Mouse (Mus musculus) bone marrow macrophage, adult 2 months (primary cell): ENCODE measurements around the gene Clic1. TPM values are rescaled to one million over a fixed set of nuclear protein-coding genes. Genes with fewer than 3 reads are reported as not detected.

Source experiments
- H3K27ac ChIP-seq: 2 replicates; pipeline ENCODE4 v1.5.1; 2012; ENCODE audit warnings: low read depth, low read length; ENCODE audit not compliant: insufficient read depth
- H3K4me1 ChIP-seq: 2 replicates; pipeline ENCODE4 v1.6.1; 2012; ENCODE audit warnings: low read length; ENCODE audit not compliant: control insufficient read depth, insufficient read depth
- H3K4me3 ChIP-seq: 2 replicates; pipeline ENCODE4 v1.5.1; 2012; ENCODE audit warnings: mild to moderate bottlenecking, low read length, moderate library complexity; ENCODE audit not compliant: insufficient read depth
- CTCF ChIP-seq: IDR thresholded peaks from 2 replicates; pipeline ENCODE4 v1.5.1; 2012; ENCODE audit warnings: low read depth, mild to moderate bottlenecking, low read length, moderate library complexity
- POLR2A ChIP-seq: IDR thresholded peaks from 2 replicates; pipeline ENCODE4 v1.6.1; 2012; ENCODE audit warnings: mild to moderate bottlenecking, low read depth, low read length, borderline replicate concordance
- polyA plus RNA-seq: library from polyadenylated mRNA; stranded (reverse); fragments of >200 nt; gene quantifications from 2 replicates; pipeline ENCODE4 v1.2.4, GENCODE M21; 2012; ENCODE audit not compliant: missing spikeins, insufficient read depth, insufficient read length

Gene Clic1
- polyA plus RNA-seq, 1 experiment, result 381 TPM

GRCm38 (mm10) chr17:35088151-35088550, 38.4 kb downstream of the Clic1 start:
- no peak for TF ChIP-seq POLR2A
- TF ChIP-seq CTCF, result no peak

DNA sequence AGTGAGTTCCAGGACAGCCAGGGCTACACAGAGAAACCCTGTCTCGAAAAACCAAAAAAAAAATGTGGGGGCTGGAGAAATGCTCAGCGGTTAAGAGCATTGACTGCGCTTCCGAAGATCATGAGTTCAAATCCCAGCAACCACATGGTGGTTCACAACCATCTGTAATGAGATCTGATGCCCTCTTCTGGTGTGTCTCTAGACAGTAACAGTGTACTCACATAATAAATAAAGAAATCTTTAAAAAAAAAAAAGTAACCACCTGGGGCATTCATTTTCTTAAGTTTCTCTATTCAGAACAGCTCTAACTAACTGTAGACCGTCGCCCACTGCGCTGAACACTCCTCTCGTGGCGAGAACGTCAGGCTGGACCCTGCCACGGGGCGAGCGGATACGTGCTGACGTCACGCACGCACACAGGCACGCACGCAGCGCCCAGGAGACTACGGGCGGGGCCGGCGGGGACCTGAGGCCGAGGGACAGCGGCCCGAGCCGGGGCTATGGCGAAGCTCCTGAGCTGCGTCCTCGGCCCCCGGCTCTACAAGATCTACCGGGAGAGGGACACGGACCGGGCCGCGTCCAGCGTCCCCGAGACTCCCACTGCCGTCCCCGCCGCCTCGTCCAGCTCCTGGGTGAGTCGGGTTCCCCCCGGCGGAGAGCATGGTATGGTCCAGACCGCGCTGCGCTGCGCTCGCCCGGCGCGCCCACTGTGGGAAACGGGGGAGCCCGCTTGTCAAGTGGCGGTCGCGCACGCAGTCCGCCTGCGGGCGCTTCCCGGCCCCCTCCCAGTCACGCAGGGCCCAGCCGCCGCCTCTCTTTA, 39.3 kb downstream of the Clic1 start, which contains the start of gene Abhd16a:
Gene Abhd16a (plus strand): TSS at position 439 of the 820 bp plus-strand sequence.
- Histone ChIP-seq H3K4me3 (peak within 1 kb of the TSS; percentile 94), H3K27ac (peak within 1 kb of the TSS; percentile 94), H3K4me1 (no peaks in the 10 kb centered on the region)
- no peak for TF ChIP-seq POLR2A
- no peak for TF ChIP-seq CTCF

More at GRCm38 (mm10) chr17:35088151-35088550, 38.4 kb downstream of the Clic1 start:
- Histone ChIP-seq H3K27ac (no peak overlapping the region), H3K4me1 (no peaks in the 10 kb centered on the region), H3K4me3 (no peak overlapping the region)

DNA sequence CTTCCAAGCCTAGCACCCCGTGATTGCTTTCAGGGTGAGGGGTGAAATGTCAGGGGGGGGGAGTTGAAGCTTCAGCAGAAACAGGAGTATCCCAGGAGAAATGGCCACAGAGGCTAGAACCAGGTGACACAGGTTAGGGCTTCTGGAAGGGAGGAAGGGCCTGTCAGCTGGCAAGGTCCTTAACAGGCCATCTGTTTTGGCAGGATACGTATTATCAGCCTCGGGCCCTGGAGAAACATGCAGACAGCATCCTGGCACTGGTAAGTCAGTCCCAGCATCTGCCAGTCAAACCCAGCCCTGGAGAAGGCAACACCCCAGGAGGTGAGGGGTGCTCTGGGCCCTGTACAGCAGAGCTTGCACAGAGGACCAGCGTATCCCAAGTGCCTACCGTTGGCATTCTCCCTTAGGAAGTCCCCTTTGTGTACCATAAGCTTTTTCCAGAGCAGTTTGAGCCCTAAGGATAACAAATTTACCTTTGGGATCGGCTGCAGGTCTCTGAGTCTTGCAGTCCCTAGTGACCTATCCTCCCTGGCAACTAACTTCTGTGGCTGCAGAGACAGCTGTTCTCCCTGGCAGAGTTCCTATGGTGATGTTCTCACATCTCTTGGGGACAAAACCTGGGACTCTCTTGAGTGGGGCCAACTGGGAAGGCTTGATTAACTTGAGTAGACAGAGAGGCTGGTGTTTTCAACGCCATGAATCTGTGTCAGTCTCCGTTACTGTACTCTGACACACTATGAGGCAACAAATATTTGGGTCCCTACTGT, 40.6 kb downstream of the Clic1 start:
- Histone ChIP-seq H3K27ac (no peak overlapping the region), H3K4me3 (peak overlapping the region; percentile 94), H3K4me1 (peaks cover 6% of the 10 kb centered on the region)
- TF ChIP-seq POLR2A (no peak), CTCF (no peak)

DNA sequence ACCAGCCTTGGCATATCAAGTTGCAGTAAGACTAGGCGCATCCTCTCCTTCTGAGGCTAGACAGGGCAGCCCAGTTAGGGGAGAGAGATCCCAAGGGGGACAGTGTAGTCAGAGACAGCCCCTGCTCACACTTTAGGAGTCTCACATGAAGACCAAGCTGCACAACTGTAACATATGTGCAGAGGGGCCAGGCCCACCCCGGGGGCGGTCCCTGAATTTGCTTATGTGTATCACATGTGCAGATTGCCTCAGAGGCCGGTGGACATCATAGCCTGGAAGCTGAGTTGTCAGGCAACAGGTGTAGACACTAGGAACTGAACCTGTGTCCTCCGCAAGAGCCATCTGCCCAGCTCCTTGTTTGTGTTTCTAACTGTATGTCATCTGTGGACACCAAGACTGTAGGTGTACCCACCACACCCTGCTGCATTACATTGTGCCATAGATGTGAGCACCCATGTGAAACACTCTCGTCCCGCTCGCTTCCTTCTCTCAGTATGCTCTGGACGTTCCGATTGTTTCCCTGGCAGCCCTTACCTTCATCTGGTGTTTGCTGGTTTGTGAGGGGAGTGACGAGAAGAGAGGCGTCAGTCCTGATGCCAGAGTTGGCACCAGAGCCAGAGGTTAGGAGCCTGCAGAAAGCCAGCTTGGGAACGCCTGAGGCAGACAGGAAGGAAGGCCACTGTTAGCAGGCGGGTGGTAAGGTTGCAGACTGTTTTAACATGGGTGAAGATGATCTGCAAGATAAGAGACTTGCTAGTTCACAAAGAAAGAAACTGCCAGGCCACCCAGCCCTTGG, 42.8 kb downstream of the Clic1 start:
- H3K4me3 ChIP-seq, result no peak overlapping the region
- TF ChIP-seq CTCF (no peak), POLR2A (no peak)
- peaks cover 6% of the 10 kb centered on the region for H3K4me1 ChIP-seq
- no peak overlapping the region for H3K27ac ChIP-seq

DNA sequence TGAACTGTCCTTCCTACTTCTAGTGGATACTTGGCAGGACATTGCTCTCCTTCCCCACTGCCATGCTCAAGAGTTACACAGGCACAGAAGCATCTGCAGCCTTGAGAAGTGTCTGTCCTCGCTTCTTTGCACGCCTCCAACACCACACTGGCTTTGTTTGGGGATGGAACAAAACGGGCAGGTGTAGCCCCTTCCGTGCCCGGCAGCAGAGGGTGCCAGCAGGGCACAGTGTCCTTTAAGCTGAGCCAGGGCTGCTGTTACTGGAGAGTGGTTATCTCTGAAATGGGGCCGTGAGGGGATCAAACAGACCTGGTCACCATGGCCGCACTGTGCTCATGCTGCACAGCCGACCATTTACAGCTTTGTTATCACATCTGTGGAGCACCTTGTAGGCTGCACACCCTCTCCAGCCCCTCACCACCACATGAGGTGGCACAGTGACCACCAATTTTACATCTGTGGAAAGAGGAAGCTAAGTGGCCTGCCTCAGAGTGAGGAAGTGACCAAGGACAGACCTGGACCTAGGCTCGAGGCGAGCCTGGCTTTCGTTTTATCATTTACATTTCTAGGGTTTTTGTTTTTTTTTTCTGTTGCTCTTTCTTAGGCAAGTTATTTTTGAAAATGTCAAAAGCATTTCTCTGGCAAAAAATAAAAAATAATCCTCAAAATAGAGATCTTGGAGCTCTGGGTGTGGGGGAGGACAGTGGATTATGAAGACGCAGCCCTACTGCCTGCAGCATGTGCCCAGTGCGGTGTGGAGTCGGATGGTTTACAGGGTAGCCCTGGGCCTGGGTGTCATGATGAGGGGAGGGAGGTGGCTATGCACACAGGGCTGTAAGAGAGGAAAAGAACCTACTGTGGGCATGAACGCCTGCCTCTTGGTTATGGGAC, 45.0 kb downstream of the Clic1 start:
- no peak overlapping the region for H3K4me3 ChIP-seq
- peaks cover 6% of the 10 kb centered on the region for H3K4me1 ChIP-seq
- H3K27ac ChIP-seq, result no peak overlapping the region
- TF ChIP-seq CTCF (no peak), POLR2A (no peak)

DNA sequence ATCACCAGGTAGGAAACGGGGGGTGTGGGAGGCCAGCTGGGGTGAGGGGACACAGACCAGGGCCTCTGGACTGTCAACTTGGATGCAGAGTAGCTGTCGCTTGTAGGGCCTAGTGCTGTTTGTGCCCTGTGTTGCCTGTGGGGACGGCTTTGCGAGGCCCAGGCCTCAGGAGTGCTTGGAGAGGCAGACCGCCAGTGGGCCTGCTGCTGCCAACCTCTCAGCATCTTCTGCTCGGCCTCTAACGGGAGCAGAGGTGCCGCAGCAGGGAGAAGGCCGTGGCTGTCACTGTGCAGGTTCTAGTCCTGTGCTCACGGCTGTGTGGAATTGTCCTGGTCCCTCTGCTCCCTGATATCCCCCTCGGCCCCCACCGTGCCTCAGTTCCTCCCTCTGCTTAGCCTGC, 46.8 kb downstream of the Clic1 start:
- peaks cover 6% of the 10 kb centered on the region for H3K4me1 ChIP-seq
- TF ChIP-seq CTCF (no peak), POLR2A (no peak)
- H3K4me3 ChIP-seq, result no peak overlapping the region
- no peak overlapping the region for H3K27ac ChIP-seq

- no peak overlapping the region for H3K27ac ChIP-seq
- no peak overlapping the region for H3K4me3 ChIP-seq
- TF ChIP-seq CTCF (no peak), POLR2A (no peak)
- H3K4me1 ChIP-seq, result peaks cover 6% of the 10 kb centered on the region
Measured at GRCm38 (mm10) chr17:35097164-35097655, 47.4 kb downstream of the Clic1 start.

GRCm38 (mm10) chr17:35100196-35100765, 50.5 kb downstream of the Clic1 start:
- Histone ChIP-seq H3K4me3 (no peak overlapping the region), H3K27ac (no peak overlapping the region)
- no peak for TF ChIP-seq POLR2A
- no peak for TF ChIP-seq CTCF

More at GRCm38 (mm10) chr17:35100196-35100765, 50.5 kb downstream of the Clic1 start:
- H3K4me1 ChIP-seq, result no peaks in the 10 kb centered on the region
